Mouse (Mus musculus): Measurements from ENCODE around the gene Ctsl.

Ctsl gene

GRCm38 (mm10) chr13:64359702-64360101, 11.0 kb downstream of the Ctsl start:
- no peaks in the 10 kb centered on the region; the same call in 1 of the 2 replicates for H3K36me3 ChIP-seq (ENCODE audit: control insufficient read depth, insufficient read depth, low read length, poor library complexity, severe bottlenecking)
- DNase-seq (ENCODE audit: low read depth, low spot score): no peak
- no peaks in the 10 kb centered on the region for H3K27me3 ChIP-seq (ENCODE audit: control insufficient read depth, insufficient read depth, low read length, poor library complexity, severe bottlenecking)

DNA sequence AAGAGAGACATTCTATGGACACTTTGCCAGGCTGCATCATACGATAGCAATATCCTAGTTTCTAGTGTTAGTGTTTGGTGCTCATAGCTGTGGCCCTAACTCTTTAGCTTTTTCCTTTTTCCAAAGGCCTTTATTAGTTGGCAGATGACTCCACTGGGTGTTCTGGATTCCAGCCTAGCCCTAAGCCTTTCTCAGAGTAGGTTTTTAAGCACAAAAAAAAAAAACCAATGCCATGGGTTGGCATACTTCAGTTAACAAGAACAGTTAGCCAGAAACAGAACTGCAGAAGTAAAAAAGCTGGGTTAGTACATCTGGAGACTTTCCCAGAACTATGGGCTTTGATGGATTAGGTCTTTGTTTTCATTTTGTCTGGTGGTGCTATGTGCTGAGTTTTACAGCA, 12.2 kb downstream of the Ctsl start:
- Histone ChIP-seq H3K27me3 (ENCODE audit: control insufficient read depth, insufficient read depth, low read length, poor library complexity, severe bottlenecking) (no peaks in the 10 kb centered on the region), H3K36me3 (ENCODE audit: control insufficient read depth, insufficient read depth, low read length, poor library complexity, severe bottlenecking) (no peaks in the 10 kb centered on the region)
- DNase-seq (ENCODE audit: low read depth, low spot score): no peak

GRCm38 (mm10) chr13:64357389-64357788, 13.3 kb downstream of the Ctsl start:
- no peak for DNase-seq (ENCODE audit: low read depth, low spot score)
- H3K27me3 ChIP-seq (ENCODE audit: control insufficient read depth, insufficient read depth, low read length, poor library complexity, severe bottlenecking): no peaks in the 10 kb centered on the region
- no peaks in the 10 kb centered on the region for H3K36me3 ChIP-seq (ENCODE audit: control insufficient read depth, insufficient read depth, low read length, poor library complexity, severe bottlenecking)

DNA sequence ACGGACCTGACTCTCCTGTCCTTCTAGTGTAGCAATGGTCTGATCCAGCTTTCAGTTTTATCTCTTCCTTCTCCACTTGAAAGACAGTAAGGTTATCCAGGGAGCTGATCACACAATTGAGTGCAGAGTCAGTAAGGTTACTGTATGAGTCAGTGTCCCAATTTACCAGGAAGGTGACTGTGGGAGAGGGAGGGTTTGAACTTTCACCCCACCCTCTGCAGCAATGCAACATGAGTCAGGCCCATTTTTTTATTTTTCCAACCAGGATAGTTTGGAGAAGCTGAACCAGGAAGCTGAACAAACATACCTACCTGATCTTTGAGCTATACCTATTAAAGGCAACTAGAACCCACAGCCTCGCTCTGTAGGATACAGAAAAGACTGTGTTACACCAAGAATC, 21.2 kb downstream of the Ctsl start:
- no peak for DNase-seq (ENCODE audit: low read depth, low spot score)
- H3K36me3 ChIP-seq (ENCODE audit: control insufficient read depth, insufficient read depth, low read length, poor library complexity, severe bottlenecking): no peaks in the 10 kb centered on the region
- H3K27me3 ChIP-seq (ENCODE audit: control insufficient read depth, insufficient read depth, low read length, poor library complexity, severe bottlenecking): no peaks in the 10 kb centered on the region

- Histone ChIP-seq H3K36me3 (ENCODE audit: control insufficient read depth, insufficient read depth, low read length, poor library complexity, severe bottlenecking) (no peaks in the 10 kb centered on the region), H3K27me3 (ENCODE audit: control insufficient read depth, insufficient read depth, low read length, poor library complexity, severe bottlenecking) (no peaks in the 10 kb centered on the region)
- no peak for DNase-seq (ENCODE audit: low read depth, low spot score)
These were observed 26.6 kb downstream of the Ctsl start for GRCm38 (mm10) chr13:64344082-64344501.

GRCm38 (mm10) chr13:64343598-64343997, 27.1 kb downstream of the Ctsl start:
- no peaks in the 10 kb centered on the region for H3K36me3 ChIP-seq (ENCODE audit: control insufficient read depth, insufficient read depth, low read length, poor library complexity, severe bottlenecking)
- DNase-seq (ENCODE audit: low read depth, low spot score): no peak
- no peaks in the 10 kb centered on the region for H3K27me3 ChIP-seq (ENCODE audit: control insufficient read depth, insufficient read depth, low read length, poor library complexity, severe bottlenecking)

- no peak for DNase-seq (ENCODE audit: low read depth, low spot score)
- no peaks in the 10 kb centered on the region for H3K36me3 ChIP-seq (ENCODE audit: control insufficient read depth, insufficient read depth, low read length, poor library complexity, severe bottlenecking)
- H3K27me3 ChIP-seq (ENCODE audit: control insufficient read depth, insufficient read depth, low read length, poor library complexity, severe bottlenecking): no peaks in the 10 kb centered on the region
These were observed 35.1 kb downstream of the Ctsl start for GRCm38 (mm10) chr13:64335546-64336132.

GRCm38 (mm10) chr13:64333102-64333501, 37.6 kb downstream of the Ctsl start:
- Histone ChIP-seq H3K36me3 (ENCODE audit: control insufficient read depth, insufficient read depth, low read length, poor library complexity, severe bottlenecking) (no peaks in the 10 kb centered on the region), H3K27me3 (ENCODE audit: control insufficient read depth, insufficient read depth, low read length, poor library complexity, severe bottlenecking) (no peaks in the 10 kb centered on the region)
- DNase-seq (ENCODE audit: low read depth, low spot score): no peak

DNA sequence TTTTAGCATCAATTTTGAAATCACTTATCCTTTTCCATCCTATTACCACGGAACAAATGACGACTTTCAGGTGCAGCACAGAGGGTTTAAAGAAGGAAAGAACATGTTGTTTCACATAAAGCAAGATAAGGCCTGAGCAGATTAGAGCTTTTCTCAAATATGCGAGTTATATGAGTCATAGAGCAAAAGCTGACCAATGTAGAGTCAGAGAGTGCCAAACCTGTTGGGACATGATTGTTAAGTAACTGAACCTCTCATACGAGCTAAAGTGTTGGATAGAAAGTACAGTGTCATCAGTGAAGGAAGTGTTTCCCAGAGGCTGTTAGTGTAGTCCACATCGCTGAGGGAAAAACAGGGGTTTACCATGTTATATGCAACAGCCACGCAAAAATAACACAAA, 38.4 kb downstream of the Ctsl start:
- no peak for DNase-seq (ENCODE audit: low read depth, low spot score)

GRCm38 (mm10) chr13:64322561-64323281, 48.0 kb downstream of the Ctsl start:
- DNase-seq (ENCODE audit: low read depth, low spot score): no peak
- no peaks in the 10 kb centered on the region for H3K36me3 ChIP-seq (ENCODE audit: control insufficient read depth, insufficient read depth, low read length, poor library complexity, severe bottlenecking)
- H3K27me3 ChIP-seq (ENCODE audit: control insufficient read depth, insufficient read depth, low read length, poor library complexity, severe bottlenecking): no peaks in the 10 kb centered on the region; the same call in 1 of the 2 replicates

More for the DNA sequence above, 38.4 kb downstream of the Ctsl start:
- H3K36me3 ChIP-seq (ENCODE audit: control insufficient read depth, insufficient read depth, low read length, poor library complexity, severe bottlenecking): no peaks in the 10 kb centered on the region
- H3K27me3 ChIP-seq (ENCODE audit: control insufficient read depth, insufficient read depth, low read length, poor library complexity, severe bottlenecking): no peaks in the 10 kb centered on the region; the same call in 1 of the 2 replicates

GRCm38 (mm10) chr13:64320334-64320733, 50.4 kb downstream of the Ctsl start:
- no peaks in the 10 kb centered on the region for H3K27me3 ChIP-seq (ENCODE audit: control insufficient read depth, insufficient read depth, low read length, poor library complexity, severe bottlenecking)
- no peaks in the 10 kb centered on the region for H3K36me3 ChIP-seq (ENCODE audit: control insufficient read depth, insufficient read depth, low read length, poor library complexity, severe bottlenecking)
- no peak for DNase-seq (ENCODE audit: low read depth, low spot score)

- no peak for DNase-seq (ENCODE audit: low read depth, low spot score)
- no peaks in the 10 kb centered on the region for H3K27me3 ChIP-seq (ENCODE audit: control insufficient read depth, insufficient read depth, low read length, poor library complexity, severe bottlenecking)
These were observed 50.9 kb downstream of the Ctsl start for GRCm38 (mm10) chr13:64319782-64320181.

GRCm38 (mm10) chr13:64318355-64318754, 52.3 kb downstream of the Ctsl start:
- Histone ChIP-seq H3K27me3 (ENCODE audit: control insufficient read depth, insufficient read depth, low read length, poor library complexity, severe bottlenecking) (no peaks in the 10 kb centered on the region), H3K36me3 (ENCODE audit: control insufficient read depth, insufficient read depth, low read length, poor library complexity, severe bottlenecking) (no peaks in the 10 kb centered on the region)
- no peak for DNase-seq (ENCODE audit: low read depth, low spot score)

More at GRCm38 (mm10) chr13:64319782-64320181, 50.9 kb downstream of the Ctsl start:
- no peaks in the 10 kb centered on the region for H3K36me3 ChIP-seq (ENCODE audit: control insufficient read depth, insufficient read depth, low read length, poor library complexity, severe bottlenecking)

- no peaks in the 10 kb centered on the region for H3K27me3 ChIP-seq (ENCODE audit: control insufficient read depth, insufficient read depth, low read length, poor library complexity, severe bottlenecking)
- DNase-seq (ENCODE audit: low read depth, low spot score): peak; percentile 73
- H3K36me3 ChIP-seq (ENCODE audit: control insufficient read depth, insufficient read depth, low read length, poor library complexity, severe bottlenecking): no peaks in the 10 kb centered on the region
These were observed 55.1 kb downstream of the Ctsl start for GRCm38 (mm10) chr13:64315483-64316050.

DNA sequence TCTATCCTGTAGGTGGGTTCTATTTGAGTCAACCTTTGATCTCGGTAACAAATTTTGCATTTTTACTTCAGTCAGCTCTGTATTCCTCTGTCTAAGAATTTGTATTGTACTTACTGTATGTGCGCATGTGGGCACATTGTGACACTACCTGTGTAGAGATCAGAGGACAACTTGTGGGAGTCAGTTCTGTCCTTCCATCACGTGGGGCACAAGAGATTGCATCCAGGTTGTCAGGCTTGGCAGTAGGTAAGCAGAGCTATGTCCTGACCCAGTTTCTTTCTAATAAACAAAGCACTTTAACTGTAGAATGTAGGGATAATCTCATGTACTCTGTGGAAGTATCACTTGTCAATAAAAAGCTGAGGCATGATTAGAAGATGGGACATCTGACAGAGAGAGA, 56.6 kb downstream of the Ctsl start:
- no peaks in the 10 kb centered on the region for H3K36me3 ChIP-seq (ENCODE audit: control insufficient read depth, insufficient read depth, low read length, poor library complexity, severe bottlenecking)
- no peaks in the 10 kb centered on the region for H3K27me3 ChIP-seq (ENCODE audit: control insufficient read depth, insufficient read depth, low read length, poor library complexity, severe bottlenecking)
- DNase-seq (ENCODE audit: low read depth, low spot score): no peak

Measured in splenic B cell, adult 2 months (primary cell).